Mouse (Mus musculus): ENCODE results near the gene Fyb.
"Not testable (repeated sequence)": the region's sequence is repeated elsewhere in the genome, so short reads cannot be mapped to it uniquely, and the experiment has no call there.

Gene Fyb

DNA sequence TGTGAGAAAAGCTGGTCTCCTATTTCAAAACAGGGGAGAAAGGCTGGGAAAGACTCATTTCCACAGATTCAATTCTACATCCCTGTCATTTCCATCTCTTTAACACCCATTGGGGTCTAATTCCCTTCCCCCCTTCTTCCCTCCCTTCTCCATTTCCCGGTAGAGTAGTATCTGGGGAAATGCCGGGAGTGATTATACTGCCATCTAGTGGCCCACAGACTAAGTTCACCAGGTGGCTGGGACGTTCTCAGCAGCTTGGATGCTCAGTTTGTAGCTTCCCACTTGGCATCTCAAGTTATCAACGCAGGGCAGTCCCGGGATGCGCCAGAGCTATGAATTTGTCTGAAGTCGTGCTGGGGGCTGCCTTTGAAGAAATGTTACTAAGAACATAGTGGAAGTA is 48.2 kb downstream of the Fyb start:
- Histone ChIP-seq H3K36me3 (ENCODE audit: control insufficient read depth, insufficient read depth, low read length, poor library complexity, severe bottlenecking) (no peaks in the 10 kb centered on the region), H3K27me3 (ENCODE audit: control insufficient read depth, insufficient read depth, low read length, poor library complexity, severe bottlenecking) (no peaks in the 10 kb centered on the region)
- DNase-seq (ENCODE audit: low read depth, low spot score), result peak; percentile 61

DNA sequence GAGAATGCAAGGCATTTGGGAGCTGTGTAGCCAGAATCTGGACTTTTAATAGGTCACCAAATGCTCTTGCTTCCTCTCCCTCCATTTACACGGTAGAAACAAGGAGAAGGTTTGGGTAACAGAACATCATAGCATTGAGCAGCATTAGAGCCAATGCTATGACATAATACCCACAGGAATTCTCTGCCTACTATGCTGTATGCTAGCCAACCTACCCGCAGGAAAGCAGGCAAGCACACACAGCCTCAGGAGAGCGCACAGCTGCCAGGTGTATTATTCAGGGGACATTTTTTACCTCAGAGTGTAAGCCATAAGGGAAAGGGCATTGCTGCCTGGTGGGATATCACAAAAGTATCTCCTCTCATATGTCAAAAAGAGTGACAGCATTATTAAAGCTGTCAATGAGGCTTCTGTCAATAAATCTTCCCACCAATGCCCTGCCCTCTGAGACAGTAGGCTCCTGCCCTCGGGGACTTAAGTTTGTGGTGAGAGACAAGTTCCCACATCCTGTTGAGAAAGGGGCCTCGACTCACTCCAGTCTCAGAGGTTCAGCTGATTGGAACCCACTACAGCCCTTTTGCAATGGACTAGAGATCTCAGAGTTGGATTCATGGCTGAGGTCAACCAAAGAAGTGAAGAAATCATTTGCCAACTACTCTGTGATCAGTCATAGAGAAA is 51.8 kb downstream of the Fyb start:
- Histone ChIP-seq H3K36me3 (ENCODE audit: control insufficient read depth, insufficient read depth, low read length, poor library complexity, severe bottlenecking) (no peaks in the 10 kb centered on the region), H3K27me3 (ENCODE audit: control insufficient read depth, insufficient read depth, low read length, poor library complexity, severe bottlenecking) (no peaks in the 10 kb centered on the region)
- no peak for DNase-seq (ENCODE audit: low read depth, low spot score)

GRCm38 (mm10) chr15:6577971-6578370 is 55.3 kb downstream of the Fyb start:
- Histone ChIP-seq H3K36me3 (ENCODE audit: control insufficient read depth, insufficient read depth, low read length, poor library complexity, severe bottlenecking) (no peaks in the 10 kb centered on the region), H3K27me3 (ENCODE audit: control insufficient read depth, insufficient read depth, low read length, poor library complexity, severe bottlenecking) (no peaks in the 10 kb centered on the region)
- no peak for DNase-seq (ENCODE audit: low read depth, low spot score)

- H3K36me3 ChIP-seq (ENCODE audit: control insufficient read depth, insufficient read depth, low read length, poor library complexity, severe bottlenecking), result no peaks in the 10 kb centered on the region
- DNase-seq (ENCODE audit: low read depth, low spot score), result no peak
These were observed 56.0 kb downstream of the Fyb start for GRCm38 (mm10) chr15:6578654-6579053.

GRCm38 (mm10) chr15:6579194-6579768 is 56.6 kb downstream of the Fyb start:
- no peaks in the 10 kb centered on the region for H3K36me3 ChIP-seq (ENCODE audit: control insufficient read depth, insufficient read depth, low read length, poor library complexity, severe bottlenecking)
- DNase-seq (ENCODE audit: low read depth, low spot score), result no peak
- H3K27me3 ChIP-seq (ENCODE audit: control insufficient read depth, insufficient read depth, low read length, poor library complexity, severe bottlenecking), result no peaks in the 10 kb centered on the region

More at GRCm38 (mm10) chr15:6578654-6579053, 56.0 kb downstream of the Fyb start:
- no peaks in the 10 kb centered on the region for H3K27me3 ChIP-seq (ENCODE audit: control insufficient read depth, insufficient read depth, low read length, poor library complexity, severe bottlenecking)

- Histone ChIP-seq H3K36me3 (ENCODE audit: control insufficient read depth, insufficient read depth, low read length, poor library complexity, severe bottlenecking) (no peaks in the 10 kb centered on the region), H3K27me3 (ENCODE audit: control insufficient read depth, insufficient read depth, low read length, poor library complexity, severe bottlenecking) (no peaks in the 10 kb centered on the region)
- DNase-seq (ENCODE audit: low read depth, low spot score), result no peak
These were observed 57.2 kb downstream of the Fyb start for GRCm38 (mm10) chr15:6579769-6580261.

- H3K27me3 ChIP-seq (ENCODE audit: control insufficient read depth, insufficient read depth, low read length, poor library complexity, severe bottlenecking), result no peaks in the 10 kb centered on the region
- DNase-seq (ENCODE audit: low read depth, low spot score), result no peak
- H3K36me3 ChIP-seq (ENCODE audit: control insufficient read depth, insufficient read depth, low read length, poor library complexity, severe bottlenecking), result no peaks in the 10 kb centered on the region
These were observed 62.0 kb downstream of the Fyb start for GRCm38 (mm10) chr15:6584645-6585044.

DNA sequence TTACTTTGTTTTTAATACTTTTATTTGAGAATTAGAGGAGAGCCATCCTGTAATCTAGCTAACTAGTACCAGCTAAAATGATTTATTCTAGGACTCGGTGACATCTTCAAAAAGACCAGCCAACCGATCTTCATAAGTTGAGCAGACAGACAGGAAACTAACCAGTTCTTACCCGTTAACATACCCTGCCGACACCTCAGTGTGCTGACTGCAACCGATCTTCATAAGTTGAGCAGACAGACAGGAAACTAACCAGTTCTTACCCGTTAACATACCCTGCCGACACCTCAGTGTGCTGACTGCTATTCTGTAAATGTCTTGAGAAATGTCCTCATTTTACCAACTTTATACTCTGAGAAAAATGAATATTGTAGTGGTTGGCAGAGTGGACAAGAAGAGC is 63.7 kb downstream of the Fyb start:
- not testable (repeated sequence) for H3K27me3 ChIP-seq (ENCODE audit: control insufficient read depth, insufficient read depth, low read length, poor library complexity, severe bottlenecking); DNase-seq (ENCODE audit: low read depth, low spot score); H3K36me3 ChIP-seq (ENCODE audit: control insufficient read depth, insufficient read depth, low read length, poor library complexity, severe bottlenecking)

- DNase-seq (ENCODE audit: low read depth, low spot score), result no peak
- H3K27me3 ChIP-seq (ENCODE audit: control insufficient read depth, insufficient read depth, low read length, poor library complexity, severe bottlenecking), result no peaks in the 10 kb centered on the region
- no peaks in the 10 kb centered on the region for H3K36me3 ChIP-seq (ENCODE audit: control insufficient read depth, insufficient read depth, low read length, poor library complexity, severe bottlenecking)
These were observed 64.9 kb downstream of the Fyb start for GRCm38 (mm10) chr15:6587526-6587925.

GRCm38 (mm10) chr15:6588192-6588591 is 65.5 kb downstream of the Fyb start:
- no peak for DNase-seq (ENCODE audit: low read depth, low spot score)
- Histone ChIP-seq H3K27me3 (ENCODE audit: control insufficient read depth, insufficient read depth, low read length, poor library complexity, severe bottlenecking) (no peaks in the 10 kb centered on the region), H3K36me3 (ENCODE audit: control insufficient read depth, insufficient read depth, low read length, poor library complexity, severe bottlenecking) (no peaks in the 10 kb centered on the region)

GRCm38 (mm10) chr15:6590846-6591451 is 68.3 kb downstream of the Fyb start:
- DNase-seq (ENCODE audit: low read depth, low spot score), result no peak
- H3K27me3 ChIP-seq (ENCODE audit: control insufficient read depth, insufficient read depth, low read length, poor library complexity, severe bottlenecking), result no peaks in the 10 kb centered on the region
- no peaks in the 10 kb centered on the region for H3K36me3 ChIP-seq (ENCODE audit: control insufficient read depth, insufficient read depth, low read length, poor library complexity, severe bottlenecking)

DNA sequence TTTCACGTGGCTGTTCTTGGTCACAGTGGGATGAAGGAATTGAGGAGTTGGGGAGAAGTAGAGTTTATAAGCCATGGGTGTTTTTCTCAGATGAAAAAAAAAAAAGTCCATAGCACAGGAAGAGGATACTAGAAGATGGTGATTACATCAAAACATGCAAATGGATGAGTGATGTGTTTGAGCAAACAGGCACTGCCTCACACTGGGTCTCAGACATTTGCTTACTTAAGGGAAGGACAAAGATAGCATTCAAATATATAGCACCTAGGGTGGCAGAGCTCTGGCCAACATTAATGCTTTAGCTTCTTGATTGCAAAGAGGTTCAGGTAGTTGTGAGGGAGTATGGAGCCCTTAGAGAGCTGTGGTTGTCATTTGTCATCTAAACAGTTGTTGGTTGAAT is 68.9 kb downstream of the Fyb start:
- no peak for DNase-seq (ENCODE audit: low read depth, low spot score)
- Histone ChIP-seq H3K36me3 (ENCODE audit: control insufficient read depth, insufficient read depth, low read length, poor library complexity, severe bottlenecking) (no peaks in the 10 kb centered on the region), H3K27me3 (ENCODE audit: control insufficient read depth, insufficient read depth, low read length, poor library complexity, severe bottlenecking) (no peaks in the 10 kb centered on the region)

GRCm38 (mm10) chr15:6592561-6593253 is 70.1 kb downstream of the Fyb start:
- DNase-seq (ENCODE audit: low read depth, low spot score), result no peak

GRCm38 (mm10) chr15:6593254-6593623 is 70.6 kb downstream of the Fyb start:
- DNase-seq (ENCODE audit: low read depth, low spot score), result no peak
- no peaks in the 10 kb centered on the region for H3K27me3 ChIP-seq (ENCODE audit: control insufficient read depth, insufficient read depth, low read length, poor library complexity, severe bottlenecking)
- no peaks in the 10 kb centered on the region for H3K36me3 ChIP-seq (ENCODE audit: control insufficient read depth, insufficient read depth, low read length, poor library complexity, severe bottlenecking)

More at GRCm38 (mm10) chr15:6592561-6593253, 70.1 kb downstream of the Fyb start:
- Histone ChIP-seq H3K27me3 (ENCODE audit: control insufficient read depth, insufficient read depth, low read length, poor library complexity, severe bottlenecking) (no peaks in the 10 kb centered on the region), H3K36me3 (ENCODE audit: control insufficient read depth, insufficient read depth, low read length, poor library complexity, severe bottlenecking) (no peaks in the 10 kb centered on the region)

DNA sequence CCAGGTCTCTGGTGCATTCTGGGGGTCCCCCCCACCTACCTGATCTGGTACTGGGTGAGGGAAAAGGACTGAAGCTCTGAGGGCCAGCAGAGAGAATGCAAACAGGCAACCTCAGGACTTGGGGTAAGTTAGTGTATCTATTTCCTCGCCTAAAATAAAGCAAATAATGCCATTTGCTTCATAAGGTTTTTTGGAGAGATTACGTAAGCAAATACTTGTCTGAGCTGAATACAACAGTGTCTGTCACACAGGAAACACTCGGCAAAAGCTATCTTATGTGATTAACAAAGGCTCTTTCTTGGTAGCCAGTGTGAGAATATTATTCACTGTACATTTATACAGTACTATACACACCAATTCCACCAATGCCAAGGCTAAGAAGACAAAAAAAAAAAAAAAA is 76.0 kb downstream of the Fyb start:
- Histone ChIP-seq H3K27me3 (ENCODE audit: control insufficient read depth, insufficient read depth, low read length, poor library complexity, severe bottlenecking) (no peaks in the 10 kb centered on the region), H3K36me3 (ENCODE audit: control insufficient read depth, insufficient read depth, low read length, poor library complexity, severe bottlenecking) (no peaks in the 10 kb centered on the region)
- DNase-seq (ENCODE audit: low read depth, low spot score), result no peak
